Comparison of ENCODE assay signal across 8 mouse cellular contexts in the genomic region with DNA sequence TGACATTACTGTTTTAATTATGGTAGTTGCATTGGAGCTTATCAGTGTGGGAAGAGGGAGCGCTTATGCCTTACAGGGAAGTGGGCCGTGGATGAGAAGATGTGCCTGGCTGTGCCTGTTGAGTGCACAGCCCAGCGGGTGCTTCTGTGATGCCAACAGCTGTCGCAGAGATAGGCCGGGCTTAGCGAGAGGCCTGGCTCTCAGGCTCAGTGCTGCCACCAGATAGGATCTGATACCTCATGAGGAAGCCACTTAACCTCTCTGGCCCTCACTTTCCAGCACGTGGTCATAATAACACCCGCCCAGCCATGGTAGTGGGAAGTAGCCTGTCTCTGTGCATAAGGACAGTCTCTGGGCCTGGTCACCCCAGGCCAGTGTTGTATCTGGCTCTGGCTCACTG. TPM values are rescaled to one million over a fixed set of nuclear protein-coding genes. Genes with fewer than 3 reads are reported as not detected.
A peak's percentile ranks its signal among the peaks of the same experiment; 100 is the strongest.
DNase-seq lines count a peak whose midpoint lies in the region; ATAC-seq lines count a peak whose summit lies in the region.

No protein-coding gene starts in this region.

- peak overlapping the region; percentile 35; the same call in 1 of the 2 replicates for H3K27ac ChIP-seq in hindbrain, embryonic 10.5 days
- no peak overlapping the region for H3K27ac ChIP-seq in hindbrain, embryonic 11.5 days (ENCODE audit: low read depth, low read length)
- H3K27ac ChIP-seq in intestine, embryonic 14.5 days (ENCODE audit: low read depth), result 0 out of 2 replicates have a peak overlapping the region, but pooled peaks have one; percentile 6

- H3K9me3 ChIP-seq in hindbrain, embryonic 10.5 days, result no peaks in the 10 kb centered on the region
- no peaks in the 10 kb centered on the region for H3K9me3 ChIP-seq in hindbrain, embryonic 11.5 days (ENCODE audit: control insufficient read depth, low read length)
- 0 out of 2 replicates have a peak, but pooled peaks cover under 1% of the 10 kb centered on the region for H3K9me3 ChIP-seq in intestine, embryonic 14.5 days (ENCODE audit: control insufficient read depth, low read length)
- H3K9me3 ChIP-seq in megakaryocyte, embryonic 14.5 days, result no peaks in the 10 kb centered on the region

- no peak for ATAC-seq in hindbrain, embryonic 11.5 days (ENCODE audit: low FRiP score)
- ATAC-seq in intestine, embryonic 14.5 days (replicated peaks; ENCODE audit: low FRiP score, low TSS enrichment, low read depth), result no peak
- no peak for ATAC-seq in CD4-positive, CD25-positive, alpha-beta regulatory T cell, adult 4 months

- WGBS in hindbrain, embryonic 10.5 days, result 70% methylated on average over 8 of the region's 8 CpGs
- 75% methylated on average over 8 of the region's 8 CpGs for WGBS in hindbrain, embryonic 11.5 days
- WGBS in intestine, embryonic 14.5 days, result 54% methylated on average over 8 of the region's 8 CpGs

- H3K27me3 ChIP-seq in hindbrain, embryonic 10.5 days (ENCODE audit: insufficient read depth, poor library complexity, severe bottlenecking), result no peaks in the 10 kb centered on the region
- no peaks in the 10 kb centered on the region for H3K27me3 ChIP-seq in hindbrain, embryonic 11.5 days (ENCODE audit: control insufficient read depth, insufficient read depth, low read length)
- no peaks in the 10 kb centered on the region for H3K27me3 ChIP-seq in intestine, embryonic 14.5 days (replicated peaks; ENCODE audit: control insufficient read depth, insufficient read depth, low read length)
- no peaks in the 10 kb centered on the region for H3K27me3 ChIP-seq in megakaryocyte, embryonic 14.5 days (replicated peaks)

- H3K9ac ChIP-seq in hindbrain, embryonic 11.5 days (ENCODE audit: low read depth, low read length), result no peak overlapping the region
- H3K9ac ChIP-seq in intestine, embryonic 14.5 days (ENCODE audit: low read length), result no peak overlapping the region

- peaks cover 3% of the 10 kb centered on the region; the same call in 1 of the 2 replicates for H3K36me3 ChIP-seq in hindbrain, embryonic 10.5 days
- H3K36me3 ChIP-seq in hindbrain, embryonic 11.5 days (ENCODE audit: control insufficient read depth, insufficient read depth, low read length), result no peaks in the 10 kb centered on the region
- H3K36me3 ChIP-seq in intestine, embryonic 14.5 days (ENCODE audit: control insufficient read depth, insufficient read depth, low read length), result 0 out of 2 replicates have a peak, but pooled peaks cover 3% of the 10 kb centered on the region
- H3K36me3 ChIP-seq in megakaryocyte, embryonic 14.5 days (replicated peaks; ENCODE audit: low read length), result peaks cover 21% of the 10 kb centered on the region

- H3K4me1 ChIP-seq in hindbrain, embryonic 10.5 days (replicated peaks), result peaks cover 73% of the 10 kb centered on the region
- 0 out of 2 replicates have a peak, but pooled peaks cover 3% of the 10 kb centered on the region for H3K4me1 ChIP-seq in hindbrain, embryonic 11.5 days (replicated peaks; ENCODE audit: control insufficient read depth, insufficient read depth, low read length)
- H3K4me1 ChIP-seq in intestine, embryonic 14.5 days (replicated peaks; ENCODE audit: control insufficient read depth, insufficient read depth, low read length), result peaks cover 55% of the 10 kb centered on the region
- H3K4me1 ChIP-seq in megakaryocyte, embryonic 14.5 days, result peaks cover 32% of the 10 kb centered on the region

- DNase-seq in hindbrain, embryonic 10.5 days (ENCODE audit: low spot score), result no peak
- no peak for DNase-seq in hindbrain, embryonic 11.5 days (ENCODE audit: low spot score)
- DNase-seq in MN1 (ENCODE audit: low spot score), result peak; percentile 58
- no peak for DNase-seq in intestine, embryonic 14.5 days (ENCODE audit: low spot score)
- no peak for DNase-seq in cerebellum, adult 18-20 months
- no peak for DNase-seq in urinary bladder, postnatal 4 days (ENCODE audit: low spot score in 2 of 2)

- no peak overlapping the region for H3K4me3 ChIP-seq in hindbrain, embryonic 10.5 days
- H3K4me3 ChIP-seq in hindbrain, embryonic 11.5 days (ENCODE audit: low read depth, low read length), result no peak overlapping the region
- H3K4me3 ChIP-seq in intestine, embryonic 14.5 days (ENCODE audit: low read depth, low read length), result no peak overlapping the region
- peak overlapping the region; percentile 3 for H3K4me3 ChIP-seq in megakaryocyte, embryonic 14.5 days (replicated peaks)

- no peak overlapping the region for H3K4me2 ChIP-seq in hindbrain, embryonic 11.5 days (replicated peaks; ENCODE audit: low read depth, low read length)
- H3K4me2 ChIP-seq in intestine, embryonic 14.5 days (ENCODE audit: low read length), result no peak overlapping the region

RNA-seq across cellular contexts. Expression of a gene that starts 33.0 kb away (rescaled TPM):
- polyA plus RNA-seq in hindbrain, embryonic 10.5 days (2016; fragmentation: Nextera tagmentation; extraction: Ambion mirVana), result 15.6 and 18.0 TPM in 2 replicates
- 16.7 and 20.8 TPM in 2 replicates for polyA plus RNA-seq in hindbrain, embryonic 11.5 days (2014; fragmentation: Nextera tagmentation; extraction: Ambion mirVana)
- polyA plus RNA-seq in intestine, embryonic 14.5 days (2014; fragmentation: Nextera tagmentation; extraction: Ambion mirVana), result 30.0 and 30.8 TPM in 2 replicates
- polyA plus RNA-seq in megakaryocyte, embryonic 14.5 days (2012; ENCODE audit: insufficient read depth, low replicate concordance), result 0.45 and 1.9 TPM in 2 replicates
- polyA plus RNA-seq in CD4-positive, CD25-positive, alpha-beta regulatory T cell, adult 4 months (2017; shearing (Covaris generic)), result 10 to 100 TPM; 13.9 to 18.8 TPM
